Mouse (Mus musculus) lung, embryonic 14.5 days (tissue): ENCODE data around the gene Slc25a39. TPM values are rescaled to one million over a fixed set of nuclear protein-coding genes. Genes with fewer than 3 reads are reported as not detected.
"Not testable (repeated sequence)": the region's sequence is repeated elsewhere in the genome, so short reads cannot be mapped to it uniquely, and the experiment has no call there.

Experiments
- ATAC-seq: fragments of 200-750 bp; cut with Nextera tagmentation; 2 replicates; pipeline ENCODE4 v1.8.0; 2017; ENCODE audit warnings: mild to moderate bottlenecking, moderate TSS enrichment, moderate library complexity; ENCODE audit not compliant: insufficient read depth
- DNase-seq: peaks from one replicate; pipeline ENCODE4 v3.0.0-alpha.2; 2015
- H3K27ac ChIP-seq: fragments of 300-500 bp; sonication (generic); 2 replicates; pipeline ENCODE4 v1.5.1; 2014; ENCODE audit warnings: low read depth, mild to moderate bottlenecking, moderate library complexity
- H3K27me3 ChIP-seq: fragments of 300-500 bp; sonication (generic); 2 replicates; pipeline ENCODE4 v1.6.1; 2014; ENCODE audit warnings: low read length, control low read depth; ENCODE audit not compliant: insufficient read depth
- H3K36me3 ChIP-seq: fragments of 300-500 bp; sonication (generic); 2 replicates; pipeline ENCODE4 v1.6.1; 2014; ENCODE audit warnings: control low read depth; ENCODE audit not compliant: insufficient read depth
- H3K4me1 ChIP-seq: fragments of 300-500 bp; sonication (generic); 2 replicates; pipeline ENCODE4 v1.6.1; 2014; ENCODE audit warnings: antibody characterized with exemption, control low read depth; ENCODE audit not compliant: insufficient read depth
- H3K4me2 ChIP-seq: fragments of 300-500 bp; sonication (generic); 2 replicates; pipeline ENCODE4 v1.6.1; 2014; ENCODE audit warnings: mild to moderate bottlenecking
- H3K4me3 ChIP-seq: fragments of 300-500 bp; sonication (generic); 2 replicates; pipeline ENCODE4 v1.5.1; 2014; ENCODE audit warnings: low read depth, low read length
- H3K9ac ChIP-seq: fragments of 300-500 bp; sonication (generic); 2 replicates; pipeline ENCODE4 v1.6.1; 2014
- H3K9me3 ChIP-seq: fragments of 300-500 bp; sonication (generic); 2 replicates; pipeline ENCODE4 v1.6.1; 2016; ENCODE audit warnings: low read depth, low read length, control low read depth
- CTCF ChIP-seq: IDR thresholded peaks from 2 replicates; pipeline ENCODE4 v1.5.1; 2016; ENCODE audit warnings: antibody characterized with exemption, low read depth
- WGBS: fragments of 180-500 bp; shearing (Covaris S2); extraction: QIAGEN DNeasy Blood & Tissue Kit; methylation state at CpG from one replicate; pipeline ENCODE4 v1.1.7; 2014; 5-methylcytosine and 5-hydroxymethylcytosine counted together
- polyA plus RNA-seq: library from polyadenylated mRNA; unstranded; fragments of >200 nt; fragmentation: Nextera tagmentation; extraction: Ambion mirVana; gene quantifications from 2 replicates; pipeline ENCODE4 v1.2.1, GENCODE M21; 2014

Gene Slc25a39
- polyA plus RNA-seq, 1 experiment from 2014 or later = 244 TPM

- H3K36me3 ChIP-seq = no peaks in the 10 kb centered on the region
- peak overlapping the region; percentile 34 for H3K4me3 ChIP-seq
- DNase-seq = no peak
- 8% methylated on average over 17 of the region's 17 CpGs for WGBS
- no peak overlapping the region for H3K27ac ChIP-seq
- TF ChIP-seq CTCF = no peak
- no peaks in the 10 kb centered on the region for H3K9me3 ChIP-seq
- peaks cover 18% of the 10 kb centered on the region for H3K27me3 ChIP-seq
- peak; percentile 30 for ATAC-seq
- no peak overlapping the region for H3K9ac ChIP-seq
- H3K4me1 ChIP-seq = peaks cover 11% of the 10 kb centered on the region
- H3K4me2 ChIP-seq = peak overlapping the region; percentile 80
Observed at GRCm38 (mm10) chr11:102393719-102394420, 13.9 kb downstream of the Slc25a39 start.

- H3K4me3 ChIP-seq = peak within 1 kb of the TSS; percentile 34
- H3K4me1 ChIP-seq = peaks cover 11% of the 10 kb centered on the region
- peak; percentile 91 for DNase-seq
- H3K36me3 ChIP-seq = no peaks in the 10 kb centered on the region
- no peak for TF ChIP-seq CTCF
- WGBS = under 1% methylated on average over 33 of the region's 34 CpGs
- ATAC-seq = peak; percentile 75
- H3K27me3 ChIP-seq = peaks cover 12% of the 10 kb centered on the region
- no peaks in the 10 kb centered on the region for H3K9me3 ChIP-seq
- H3K9ac ChIP-seq = no peak within 1 kb of the TSS
- H3K4me2 ChIP-seq = peak within 1 kb of the TSS; percentile 80
- no peak within 1 kb of the TSS for H3K27ac ChIP-seq
Observed at GRCm38 (mm10) chr11:102393238-102393634, 14.5 kb downstream of the Slc25a39 start, which contains the start of gene Rundc3a. TSS of gene Rundc3a (plus strand) at chr11:102393403.

- Histone ChIP-seq H3K4me3 (peak overlapping the region; percentile 34), H3K36me3 (no peaks in the 10 kb centered on the region), H3K9ac (no peak overlapping the region), H3K9me3 (no peaks in the 10 kb centered on the region), H3K4me1 (peaks cover 11% of the 10 kb centered on the region), H3K4me2 (peak overlapping the region; percentile 80), H3K27me3 (peaks cover 7% of the 10 kb centered on the region; the same call in 1 of the 2 replicates), H3K27ac (no peak overlapping the region)
- DNase-seq = no peak
- 19% methylated on average over 15 of the region's 15 CpGs for WGBS
- ATAC-seq = no peak; the same call in 1 of the 2 replicates
- no peak for TF ChIP-seq CTCF
Observed at GRCm38 (mm10) chr11:102392441-102393237, 15.1 kb downstream of the Slc25a39 start.

GRCm38 (mm10) chr11:102389436-102389835, 18.3 kb downstream of the Slc25a39 start:
- not testable (repeated sequence) for H3K27me3 ChIP-seq, H3K4me3 ChIP-seq, H3K36me3 ChIP-seq, H3K4me2 ChIP-seq, ATAC-seq, H3K27ac ChIP-seq, H3K9ac ChIP-seq, DNase-seq, H3K9me3 ChIP-seq
- 75% methylated on average over 4 of the region's 5 CpGs for WGBS
- peaks cover 11% of the 10 kb centered on the region for H3K4me1 ChIP-seq

- TF ChIP-seq CTCF = no peak
- no peaks in the 10 kb centered on the region for H3K36me3 ChIP-seq
- DNase-seq = no peak
- no peaks in the 10 kb centered on the region for H3K4me1 ChIP-seq
- no peaks in the 10 kb centered on the region for H3K27me3 ChIP-seq
- no peaks in the 10 kb centered on the region for H3K9me3 ChIP-seq
- no peak overlapping the region for H3K4me3 ChIP-seq
- no peak for ATAC-seq
- H3K27ac ChIP-seq = no peak overlapping the region
- H3K4me2 ChIP-seq = no peak overlapping the region
- no peak overlapping the region for H3K9ac ChIP-seq
- 48% methylated on average over 5 of the region's 5 CpGs for WGBS
Observed at GRCm38 (mm10) chr11:102386121-102386520, 21.6 kb downstream of the Slc25a39 start.

- no peaks in the 10 kb centered on the region for H3K4me1 ChIP-seq
- ATAC-seq (no peak), DNase-seq (no peak)
- 38% methylated on average over 4 of the region's 4 CpGs for WGBS
- H3K4me2 ChIP-seq = no peak overlapping the region
- no peak overlapping the region for H3K9ac ChIP-seq
- H3K36me3 ChIP-seq = no peaks in the 10 kb centered on the region
- H3K9me3 ChIP-seq = no peaks in the 10 kb centered on the region
- H3K27me3 ChIP-seq = no peaks in the 10 kb centered on the region
- no peak overlapping the region for H3K4me3 ChIP-seq
- H3K27ac ChIP-seq = no peak overlapping the region
- TF ChIP-seq CTCF = no peak
Observed at GRCm38 (mm10) chr11:102385075-102385474, 22.7 kb downstream of the Slc25a39 start.

- Histone ChIP-seq H3K4me1 (no peaks in the 10 kb centered on the region), H3K9me3 (no peaks in the 10 kb centered on the region), H3K36me3 (no peaks in the 10 kb centered on the region), H3K27me3 (no peaks in the 10 kb centered on the region), H3K27ac (no peak overlapping the region), H3K9ac (no peak overlapping the region), H3K4me2 (no peak overlapping the region), H3K4me3 (no peak overlapping the region)
- no peak for TF ChIP-seq CTCF
- ATAC-seq = no peak
- no peak for DNase-seq
- 63% methylated on average over 2 of the region's 2 CpGs for WGBS
Observed at GRCm38 (mm10) chr11:102384418-102384817, 23.3 kb downstream of the Slc25a39 start.
